Mouse (Mus musculus): ENCODE measurements at regions not wholly inside any gene's neighbourhood (a gene's known extent, or its start where the extent isn't known, plus 50 kb on each side); places are given as distances from the start of the nearest gene placed in this dataset.
A peak's percentile ranks its signal among the peaks of the same experiment; 100 is the strongest.
"Not testable (repeated sequence)": the region's sequence is repeated elsewhere in the genome, so short reads cannot be mapped to it uniquely, and the experiment has no call there.

- Histone ChIP-seq H3K4me3 (no peak overlapping the region), H3K27ac (no peak overlapping the region)
- no peak for TF ChIP-seq CTCF (conservative IDR thresholded peaks at IDR 0.05)
- no peak for DNase-seq (ENCODE audit: low spot score in 2 of 2)
Measured at GRCm38 (mm10) chr14:54014628-54015027, 239.3 kb downstream of the Dad1 start.

- Histone ChIP-seq H3K27ac (no peak overlapping the region), H3K4me3 (no peak overlapping the region)
- peak; percentile 58 to 67 for DNase-seq (ENCODE audit: low spot score in 2 of 2)
- no peak for TF ChIP-seq CTCF (conservative IDR thresholded peaks at IDR 0.05)
Measured at GRCm38 (mm10) chr14:54002083-54002482, 251.8 kb downstream of the Dad1 start.

DNA sequence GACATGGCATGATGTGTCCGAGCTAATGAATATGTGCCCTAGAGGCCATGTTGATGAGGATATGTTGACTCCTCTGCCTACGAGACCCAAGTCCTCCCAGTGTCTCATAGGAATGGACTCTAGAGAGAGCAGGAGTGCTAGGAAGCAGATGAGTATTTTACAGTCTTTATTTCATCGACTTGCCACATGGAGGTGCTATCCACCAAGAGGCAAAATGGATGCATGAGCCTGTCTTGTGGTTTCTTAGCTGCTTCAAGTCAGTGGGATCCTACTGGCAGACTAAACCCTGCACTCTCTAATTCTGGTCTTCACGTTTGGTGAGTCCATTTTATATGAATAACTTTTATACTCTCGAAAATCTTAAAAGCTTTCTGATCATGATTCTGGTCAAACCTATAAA is 253.4 kb downstream of the Dad1 start:
- DNase-seq (ENCODE audit: low spot score in 2 of 2): no peak
- peak; percentile 25; the same call in 1 of the 2 replicates for TF ChIP-seq CTCF (conservative IDR thresholded peaks at IDR 0.05)
- H3K27ac ChIP-seq: no peak overlapping the region
- no peak overlapping the region for H3K4me3 ChIP-seq

DNA sequence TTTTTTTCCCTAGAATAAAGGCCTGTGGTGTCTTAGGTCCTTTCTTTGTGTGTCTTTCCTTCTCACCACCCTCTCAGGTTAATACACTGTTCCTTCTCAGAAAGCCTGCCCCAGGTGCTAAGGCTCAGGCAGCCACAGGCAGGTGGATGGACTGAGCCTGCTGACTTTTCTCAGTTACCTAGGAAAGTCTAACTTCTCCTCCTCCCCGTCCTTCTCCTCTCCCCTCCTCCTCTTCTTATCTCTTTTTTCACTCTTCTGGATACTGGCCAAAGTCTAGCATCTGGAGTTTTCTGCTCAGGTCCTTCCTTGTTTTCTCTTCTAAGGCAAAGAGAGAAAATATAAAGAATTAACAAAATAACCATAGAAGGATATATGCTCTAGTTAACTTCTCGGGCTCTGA is 260.5 kb downstream of the Dad1 start:
- TF ChIP-seq CTCF (conservative IDR thresholded peaks at IDR 0.05): no peak
- no peak for DNase-seq (ENCODE audit: low spot score in 2 of 2)
- Histone ChIP-seq H3K27ac (no peak overlapping the region), H3K4me3 (no peak overlapping the region)

GRCm38 (mm10) chr14:53992712-53993286 is 261.1 kb downstream of the Dad1 start:
- no peak for TF ChIP-seq CTCF (conservative IDR thresholded peaks at IDR 0.05)
- Histone ChIP-seq H3K27ac (no peak overlapping the region), H3K4me3 (no peak overlapping the region)
- DNase-seq (ENCODE audit: low spot score in 2 of 2): peak in 1 of 2 experiments; percentile 25

DNA sequence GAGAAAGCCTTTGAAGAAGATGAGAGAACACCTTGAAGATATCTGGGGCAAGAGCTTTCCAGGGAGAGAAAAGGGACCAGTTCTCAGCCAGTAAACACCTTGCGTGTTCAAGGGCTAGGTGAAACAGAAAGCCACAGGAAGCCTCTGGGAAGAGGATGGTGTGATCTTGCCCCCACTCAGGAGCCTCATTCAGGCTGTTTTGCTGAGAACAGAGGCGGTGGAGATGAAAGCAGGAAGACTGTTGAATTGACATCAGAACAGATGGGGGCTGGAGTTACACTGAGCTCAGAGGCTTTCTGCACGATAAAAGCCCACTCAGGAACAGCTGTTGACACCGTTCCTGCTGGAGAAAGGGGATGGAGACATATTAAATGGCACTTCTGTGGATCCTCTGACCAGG is 262.5 kb downstream of the Dad1 start:
- H3K27ac ChIP-seq: no peak overlapping the region
- no peak for DNase-seq (ENCODE audit: low spot score in 2 of 2)
- no peak overlapping the region for H3K4me3 ChIP-seq
- TF ChIP-seq CTCF (conservative IDR thresholded peaks at IDR 0.05): no peak

DNA sequence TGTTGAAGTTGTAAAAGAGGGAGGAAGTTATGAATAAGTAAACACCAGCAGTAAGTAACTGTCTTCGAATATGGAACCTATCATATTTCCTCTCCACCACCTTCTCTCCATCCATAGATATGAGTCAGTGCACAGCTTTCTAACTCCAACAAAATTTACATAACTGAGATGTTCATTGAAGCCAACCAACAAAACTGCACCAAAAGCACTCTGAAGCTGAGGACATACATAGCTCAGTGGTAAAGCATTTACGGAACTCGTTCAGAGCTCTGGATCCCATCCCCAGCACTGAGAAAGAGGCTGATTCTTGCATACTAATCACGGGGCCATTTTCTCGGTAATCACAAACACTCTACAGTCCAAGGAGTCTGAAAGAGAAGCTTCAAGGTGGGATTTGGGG is 273.1 kb downstream of the Dad1 start:
- Histone ChIP-seq H3K4me3 (no peak overlapping the region), H3K27ac (no peak overlapping the region)
- no peak for TF ChIP-seq CTCF (conservative IDR thresholded peaks at IDR 0.05)
- DNase-seq (ENCODE audit: low spot score in 2 of 2): no peak

DNA sequence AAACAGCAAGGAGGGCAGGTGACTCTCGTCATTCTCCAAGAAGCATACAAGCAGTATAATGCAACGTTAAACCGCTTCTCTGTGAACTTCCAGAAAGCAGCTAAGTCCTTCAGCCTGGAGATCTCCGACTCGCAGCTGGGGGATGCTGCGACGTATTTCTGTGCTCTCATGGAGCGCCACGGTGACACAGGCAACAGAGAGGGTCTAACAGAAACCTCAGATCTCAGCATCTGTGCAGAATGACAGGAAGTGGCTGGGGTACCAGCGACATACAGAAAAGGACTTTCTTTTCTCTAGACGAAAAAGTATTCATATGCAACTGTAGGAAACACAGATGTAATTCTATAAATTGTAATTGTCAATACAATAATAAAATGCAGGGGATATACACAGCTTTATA is 292.5 kb downstream of the Dad1 start:
- H3K27ac ChIP-seq; H3K4me3 ChIP-seq; DNase-seq (ENCODE audit: low spot score in 2 of 2): not testable (repeated sequence)

DNA sequence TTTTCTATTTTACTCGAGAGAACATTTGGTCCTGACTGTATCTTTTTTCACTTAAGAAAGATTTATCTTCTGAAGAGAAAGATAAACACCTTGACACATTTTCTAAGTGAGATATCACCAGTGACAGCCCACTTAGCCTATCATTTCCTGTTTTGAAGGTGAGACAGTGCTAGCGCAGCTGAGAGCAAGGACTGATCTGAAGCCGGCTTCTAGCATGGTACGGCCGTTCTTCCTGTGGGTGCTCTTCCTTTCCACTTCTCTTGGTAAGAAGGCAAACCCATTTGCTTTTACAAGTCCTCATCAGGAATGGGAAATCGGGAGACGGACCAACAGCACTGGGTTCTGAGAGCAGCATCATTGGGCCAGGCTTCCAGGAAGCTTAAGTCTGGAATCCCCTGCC is 293.1 kb downstream of the Dad1 start:
- no peak for DNase-seq (ENCODE audit: low spot score in 2 of 2)
- Histone ChIP-seq H3K4me3 (no peak overlapping the region), H3K27ac (no peak overlapping the region)
- no peak for TF ChIP-seq CTCF (conservative IDR thresholded peaks at IDR 0.05)

- H3K27ac ChIP-seq, H3K4me3 ChIP-seq: not testable (repeated sequence)
- peak; percentile 69 to 83 for DNase-seq (ENCODE audit: low spot score in 2 of 2)
Measured at GRCm38 (mm10) chr14:53935791-53936231, 318.1 kb downstream of the Dad1 start.

DNA sequence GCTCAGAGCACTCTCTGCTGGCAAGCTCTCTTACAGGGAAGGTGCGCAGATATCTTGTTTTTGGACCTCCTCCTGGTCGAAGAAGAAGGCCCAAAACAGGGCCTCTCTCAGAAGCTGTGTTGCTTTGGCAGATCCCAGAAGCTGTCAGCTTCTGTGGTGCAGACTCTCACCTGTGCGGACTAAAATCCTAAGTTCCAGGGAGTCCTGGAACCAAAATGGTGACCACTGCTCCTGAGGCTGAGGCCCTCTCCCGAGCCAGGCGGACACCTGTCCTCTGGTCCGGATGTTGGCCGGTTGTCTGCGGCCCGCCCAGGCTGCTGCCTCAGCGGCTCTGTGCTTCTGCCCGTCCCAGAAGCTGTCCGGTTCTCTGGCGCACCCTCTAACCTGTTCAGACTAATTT is 318.6 kb downstream of the Dad1 start:
- peak; percentile 61 to 68 for DNase-seq (ENCODE audit: low spot score in 2 of 2)
- H3K27ac ChIP-seq, H3K4me3 ChIP-seq: not testable (repeated sequence)

DNA sequence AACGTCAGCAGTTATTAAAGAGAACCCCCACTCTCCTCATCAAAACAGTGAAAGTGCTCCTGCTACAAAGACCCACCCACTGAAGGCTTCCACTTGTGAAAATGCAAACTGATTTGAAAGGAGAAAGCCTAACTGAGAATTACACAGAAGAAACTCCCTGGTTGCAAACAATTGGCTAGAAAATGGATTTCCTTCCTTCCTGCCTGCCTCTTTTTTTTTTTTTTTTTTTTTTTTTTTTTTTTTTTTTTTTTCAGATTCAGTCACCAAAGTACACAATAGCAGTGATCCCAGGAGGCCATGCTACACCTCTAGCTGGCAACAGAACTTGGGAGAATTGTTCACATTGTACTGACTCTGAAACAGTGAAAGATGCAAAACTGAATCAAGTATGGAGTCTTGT is 343.0 kb downstream of the Dad1 start:
- no peak overlapping the region for H3K27ac ChIP-seq
- no peak overlapping the region for H3K4me3 ChIP-seq
- TF ChIP-seq CTCF (conservative IDR thresholded peaks at IDR 0.05): no peak
- DNase-seq (ENCODE audit: low spot score in 2 of 2): no peak

GRCm38 (mm10) chr14:53904578-53904977 is 349.3 kb downstream of the Dad1 start:
- Histone ChIP-seq H3K27ac (no peak overlapping the region), H3K4me3 (no peak overlapping the region)
- no peak for TF ChIP-seq CTCF (conservative IDR thresholded peaks at IDR 0.05)
- no peak for DNase-seq (ENCODE audit: low spot score in 2 of 2)

GRCm38 (mm10) chr14:53901103-53901502 is 352.8 kb downstream of the Dad1 start:
- H3K27ac ChIP-seq: no peak overlapping the region
- DNase-seq (ENCODE audit: low spot score in 2 of 2): peak in 1 of 2 experiments; percentile 14
- TF ChIP-seq CTCF (conservative IDR thresholded peaks at IDR 0.05): peak; percentile 62

GRCm38 (mm10) chr14:53881304-53881703 is 372.6 kb downstream of the Dad1 start:
- DNase-seq (ENCODE audit: low spot score in 2 of 2): peak; percentile 11 to 15
- peak; percentile 78 for TF ChIP-seq CTCF (conservative IDR thresholded peaks at IDR 0.05)
- Histone ChIP-seq H3K27ac (no peak overlapping the region), H3K4me3 (no peak overlapping the region)

More at GRCm38 (mm10) chr14:53901103-53901502, 352.8 kb downstream of the Dad1 start:
- H3K4me3 ChIP-seq: no peak overlapping the region
